Mouse (Mus musculus): ENCODE results near the gene BC024063. TPM values are rescaled to one million over a fixed set of nuclear protein-coding genes. Genes with fewer than 3 reads are reported as not detected.
"Not testable (repeated sequence)": the region's sequence is repeated elsewhere in the genome, so short reads cannot be mapped to it uniquely, and the experiment has no call there.

Gene BC024063
- polyA plus RNA-seq (2012), result 0.06 and 0.15 TPM in 2 replicates

GRCm38 (mm10) chr10:82082728-82083621 lies at the start of gene BC024063:
Gene BC024063 (plus strand): TSS chr10:82083353.
- TF ChIP-seq GATA1 (IDR thresholded peaks at IDR 0.05; ENCODE audit: low read length), result not testable (repeated sequence)

- TF ChIP-seq GATA1 (IDR thresholded peaks at IDR 0.05; ENCODE audit: low read length), result no peak
Observed at GRCm38 (mm10) chr10:82042191-82042590, 41.0 kb upstream of the BC024063 start.

DNA sequence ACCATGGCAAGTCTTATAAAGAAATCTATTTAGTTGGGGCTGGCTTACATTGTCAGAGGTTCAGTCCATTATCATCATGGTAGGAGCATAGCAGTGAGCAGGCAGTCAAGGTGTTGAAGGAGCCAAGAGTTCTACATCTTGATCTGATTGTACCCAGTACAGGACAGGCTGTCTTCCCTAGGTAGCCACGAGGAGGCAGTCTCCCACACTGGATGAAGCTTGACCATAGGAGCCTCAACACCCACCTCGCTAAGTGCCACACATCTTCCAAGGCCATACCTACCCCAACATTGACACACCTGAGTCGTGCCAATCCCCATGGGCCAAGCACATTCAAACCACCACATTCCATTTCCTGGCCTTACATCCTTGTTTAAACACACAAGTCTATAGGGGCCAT lies 36.5 kb upstream of the BC024063 start:
- TF ChIP-seq GATA1 (IDR thresholded peaks at IDR 0.05; ENCODE audit: low read length), result no peak

- TF ChIP-seq GATA1 (IDR thresholded peaks at IDR 0.05; ENCODE audit: low read length), result no peak
Observed at GRCm38 (mm10) chr10:82047597-82048459, 35.3 kb upstream of the BC024063 start, which contains the start of gene Zfp873. Gene Zfp873 (plus strand): TSS chr10:82048123.

- no peak for TF ChIP-seq GATA1 (IDR thresholded peaks at IDR 0.05; ENCODE audit: low read length)
Observed at GRCm38 (mm10) chr10:82117206-82117605, 34.1 kb downstream of the BC024063 start.

DNA sequence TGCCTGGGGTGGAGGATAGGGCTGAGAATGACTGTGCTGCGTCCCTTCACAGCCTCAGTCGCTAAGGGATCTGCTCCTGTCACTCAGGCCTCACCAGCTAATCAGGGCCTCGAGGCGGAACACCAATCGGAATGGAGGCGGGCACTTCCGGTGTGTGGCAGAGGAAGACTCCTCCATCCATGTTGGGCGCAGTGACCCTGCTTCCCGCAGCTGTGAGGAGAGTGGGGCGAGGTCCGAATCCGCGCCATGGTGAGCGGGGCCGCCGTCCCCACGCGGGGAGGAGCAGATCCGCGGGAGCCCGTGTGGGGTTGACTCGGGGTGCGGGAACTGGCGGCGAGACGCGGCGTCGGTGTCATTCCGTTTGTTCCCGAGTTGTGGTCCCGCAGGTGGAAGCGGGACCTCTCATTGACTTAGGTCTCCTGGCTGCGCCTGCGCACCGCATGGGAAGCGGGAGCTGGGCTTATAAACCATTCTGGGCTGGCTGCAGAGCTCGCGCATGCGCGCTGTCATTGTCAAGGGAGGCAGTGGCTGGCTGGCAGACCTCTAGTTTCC lies 44.8 kb downstream of the BC024063 start, which contains the start of gene AU041133:
AU041133 (plus strand) TSS at position 164 of the 552 bp plus-strand sequence.
- no peak for TF ChIP-seq GATA1 (IDR thresholded peaks at IDR 0.05; ENCODE audit: low read length)

GRCm38 (mm10) chr10:82145282-82145681 lies 62.1 kb downstream of the BC024063 start:
- TF ChIP-seq GATA1 (IDR thresholded peaks at IDR 0.05; ENCODE audit: low read length), result no peak

- no peak for TF ChIP-seq GATA1 (IDR thresholded peaks at IDR 0.05; ENCODE audit: low read length)
Observed at GRCm38 (mm10) chr10:82147571-82147970, 64.4 kb downstream of the BC024063 start.

Other genes with a start within 250 kb of the BC024063 start
- gene Gm32687, start 219.4 kb upstream of the BC024063 start, polyA plus RNA-seq (2012), result not detected in 2 replicates
- gene Zfp781, start 152.9 kb upstream of the BC024063 start, polyA plus RNA-seq (2012), result 0.11 and 0.16 TPM in 2 replicates
- gene Zfp873, start 35.2 kb upstream of the BC024063 start, polyA plus RNA-seq (2012), result 0.21 and 0.24 TPM in 2 replicates
- 0.04 and 0.06 TPM in 2 replicates for gene AU041133, start 44.7 kb downstream of the BC024063 start, polyA plus RNA-seq (2012)
- 0.25 TPM in 2 replicates for gene Zfp938, start 157.9 kb downstream of the BC024063 start, polyA plus RNA-seq (2012)
- gene 4932415D10Rik, start 233.2 kb downstream of the BC024063 start, polyA plus RNA-seq (2012), result not detected in 2 replicates